ENCODE assay signal across 8 mouse cellular contexts in genomic region chr4:109664091-109664490, GRCm38 (mm10). TPM values are rescaled to one million over a fixed set of nuclear protein-coding genes. Genes with fewer than 3 reads are reported as not detected.
DNase-seq lines count a peak whose midpoint lies in the region; ATAC-seq and TF ChIP-seq lines count a peak whose summit lies in the region.

No protein-coding gene starts in this region.

- H3K27ac ChIP-seq in heart, embryonic 15.5 days = no peak overlapping the region
- 0 out of 2 replicates have a peak overlapping the region, but pooled peaks have one; percentile 6 for H3K27ac ChIP-seq in testis, adult 2 months (ENCODE audit: control insufficient read depth, insufficient read depth, low read depth, low read length)
- no peak overlapping the region for H3K27ac ChIP-seq in intestine, embryonic 16.5 days (ENCODE audit: low read length)

- H3K36me3 ChIP-seq in heart, embryonic 15.5 days = no peaks in the 10 kb centered on the region
- H3K36me3 ChIP-seq in testis, adult 2 months (ENCODE audit: control insufficient read depth, insufficient read depth, low read length) = peaks cover 2% of the 10 kb centered on the region
- no peaks in the 10 kb centered on the region for H3K36me3 ChIP-seq in intestine, embryonic 16.5 days (ENCODE audit: control insufficient read depth, insufficient read depth, low read length)

- 32% methylated on average over 5 of the region's 5 CpGs for WGBS in heart, embryonic 15.5 days
- WGBS in intestine, embryonic 16.5 days = 17% methylated on average over 5 of the region's 5 CpGs

- H3K4me2 ChIP-seq in heart, embryonic 15.5 days = peak overlapping the region; percentile 93
- 0 out of 2 replicates have a peak overlapping the region, but pooled peaks have one; percentile 1 for H3K4me2 ChIP-seq in intestine, embryonic 16.5 days (ENCODE audit: low read depth, low read length)

- no peak for TF ChIP-seq CTCF in testis, adult 2 months (IDR thresholded peaks at IDR 0.05; ENCODE audit: control insufficient read depth, insufficient read depth, insufficient replicate concordance, low read depth, low read length)

- intact Hi-C loops in heart, postnatal 10 days (cut with DNase I) = no loop called here

- H3K4me3 ChIP-seq in heart, embryonic 15.5 days = peak overlapping the region; percentile 86
- H3K4me3 ChIP-seq in testis, adult 2 months (ENCODE audit: control insufficient read depth, low read depth, low read length) = peak overlapping the region; percentile 59
- H3K4me3 ChIP-seq in intestine, embryonic 16.5 days (ENCODE audit: low read length) = no peak overlapping the region

- no peak for DNase-seq in heart, postnatal 10 days
- DNase-seq in testis, postnatal 14 days (ENCODE audit: low spot score) = no peak
- no peak for DNase-seq in cerebellum, adult 8-10 months
- DNase-seq in thymus, postnatal 36 days = no peak
- no peak for DNase-seq in cerebellum, adult 18-20 months

- H3K27me3 ChIP-seq in heart, embryonic 15.5 days = peaks cover 26% of the 10 kb centered on the region
- H3K27me3 ChIP-seq in testis, adult 2 months (ENCODE audit: control insufficient read depth, insufficient read depth, low read length) = no peaks in the 10 kb centered on the region; the same call in 1 of the 2 replicates
- peaks cover 14% of the 10 kb centered on the region for H3K27me3 ChIP-seq in intestine, embryonic 16.5 days (replicated peaks; ENCODE audit: control insufficient read depth, insufficient read depth, low read length)

- peaks cover 11% of the 10 kb centered on the region for H3K4me1 ChIP-seq in heart, embryonic 15.5 days (replicated peaks)
- peaks cover 3% of the 10 kb centered on the region for H3K4me1 ChIP-seq in testis, adult 2 months (ENCODE audit: control insufficient read depth, insufficient read depth, low read length)
- H3K4me1 ChIP-seq in intestine, embryonic 16.5 days (ENCODE audit: control insufficient read depth, insufficient read depth, low read length) = no peaks in the 10 kb centered on the region

- H3K9me3 ChIP-seq in heart, embryonic 15.5 days (replicated peaks) = no peaks in the 10 kb centered on the region
- H3K9me3 ChIP-seq in intestine, embryonic 16.5 days (ENCODE audit: control insufficient read depth, low read length) = no peaks in the 10 kb centered on the region

- no peak overlapping the region for H3K9ac ChIP-seq in heart, embryonic 15.5 days
- no peak overlapping the region for H3K9ac ChIP-seq in intestine, embryonic 16.5 days (ENCODE audit: low read depth, low read length)

- no peak for TF ChIP-seq POLR2A in testis, adult 2 months (IDR thresholded peaks at IDR 0.05; ENCODE audit: control insufficient read depth, low read depth, low read length)

- ATAC-seq in heart, embryonic 15.5 days (replicated peaks; ENCODE audit: insufficient number of reproducible peaks, insufficient read depth, low FRiP score, low read depth) = no peak
- ATAC-seq in intestine, embryonic 16.5 days = no peak

RNA-seq across cellular contexts. Expression of gene Cdkn2c, which starts 2.9 kb away (rescaled TPM):
- 17.1 and 17.5 TPM in 2 replicates for polyA plus RNA-seq in heart, embryonic 15.5 days (2015; fragmentation: Nextera tagmentation; extraction: Ambion mirVana)
- 10 to 100 TPM; 34.0 to 35.0 TPM for total RNA-seq in heart, postnatal 10 days (2021)
- polyA plus RNA-seq in testis, adult 2 months (2012; rRNA removed) = 52.0 and 58.3 TPM in 2 replicates
- 5.1 and 6.0 TPM in 2 replicates for polyA plus RNA-seq in intestine, embryonic 16.5 days (2015; fragmentation: Nextera tagmentation; extraction: Ambion mirVana)

RNA-seq across cellular contexts. Expression of gene Faf1, which starts 12.3 kb away (rescaled TPM):
- polyA plus RNA-seq in heart, embryonic 15.5 days (2015; fragmentation: Nextera tagmentation; extraction: Ambion mirVana) = 19.3 TPM in 2 replicates
- total RNA-seq in heart, postnatal 10 days (2021) = 10 to 100 TPM; 31.4 to 33.2 TPM
- 17.9 and 18.0 TPM in 2 replicates for polyA plus RNA-seq in testis, adult 2 months (2012; rRNA removed)
- 12.2 and 18.6 TPM in 2 replicates for polyA plus RNA-seq in intestine, embryonic 16.5 days (2015; fragmentation: Nextera tagmentation; extraction: Ambion mirVana)
